In genomic region chr6:117878700-117879407, GRCm38 (mm10) we compare ENCODE assay signal across 8 mouse cellular contexts. TPM values are rescaled to one million over a fixed set of nuclear protein-coding genes. Genes with fewer than 3 reads are reported as not detected.
DNase-seq lines count a peak whose midpoint lies in the region; ATAC-seq and TF ChIP-seq lines count a peak whose summit lies in the region.

No protein-coding gene starts in this region.

- TF ChIP-seq CTCF in cerebellum, adult 2 months (IDR thresholded peaks at IDR 0.05; ENCODE audit: borderline replicate concordance, insufficient read depth, low read depth, low read length), result no peak

- WGBS in cerebellum, adult 2 months, result 10% methylated on average over 26 of the region's 26 CpGs
- WGBS in hindbrain, embryonic 10.5 days, result 13% methylated on average over 26 of the region's 26 CpGs

- H3K36me3 ChIP-seq in hindbrain, embryonic 10.5 days, result no peaks in the 10 kb centered on the region

- H3K27ac ChIP-seq in cerebellum, adult 2 months (ENCODE audit: insufficient read depth, low read length), result peak overlapping the region; percentile 98
- peak overlapping the region; percentile 98 for H3K27ac ChIP-seq in hindbrain, embryonic 10.5 days

- H3K27me3 ChIP-seq in cerebellum, adult 2 months (ENCODE audit: control insufficient read depth, insufficient read depth, low read length), result no peaks in the 10 kb centered on the region
- H3K27me3 ChIP-seq in hindbrain, embryonic 10.5 days (ENCODE audit: insufficient read depth, poor library complexity, severe bottlenecking), result no peaks in the 10 kb centered on the region

- DNase-seq in cerebellum, adult 2 months, result peak in 1 of 2 experiments; percentile 92
- no peak for DNase-seq in cerebellum, adult 11-12 months
- DNase-seq in MN1 (ENCODE audit: low spot score), result peak; percentile 91
- peak; percentile 92 for DNase-seq in hindbrain, embryonic 10.5 days (ENCODE audit: low spot score)
- peak; percentile 89 to 91 for DNase-seq in left cerebral cortex, adult 18-20 months (ENCODE audit: low spot score in 2 of 2)
- DNase-seq in lung, postnatal 4 days, result peak; percentile 92 to 94
- peak; percentile 78 for DNase-seq in right cerebral cortex, postnatal 4 days

- no peak for TF ChIP-seq POLR2A in cerebellum, adult 2 months (IDR thresholded peaks at IDR 0.05; ENCODE audit: borderline replicate concordance, insufficient read depth, low read length)

- peak; percentile 82 for ATAC-seq in erythroblast, adult 5-6 weeks (replicated peaks; ENCODE audit: low FRiP score, poor library complexity, severe bottlenecking)

- H3K4me1 ChIP-seq in cerebellum, adult 2 months (ENCODE audit: control insufficient read depth, insufficient read depth, low read length), result no peaks in the 10 kb centered on the region; the same call in 1 of the 2 replicates
- peaks cover 12% of the 10 kb centered on the region for H3K4me1 ChIP-seq in hindbrain, embryonic 10.5 days (replicated peaks)

- H3K4me3 ChIP-seq in cerebellum, adult 2 months (replicated peaks; ENCODE audit: insufficient read depth, low read depth, low read length), result peak overlapping the region; percentile 80
- H3K4me3 ChIP-seq in hindbrain, embryonic 10.5 days, result peak overlapping the region; percentile 61

- H3K9me3 ChIP-seq in hindbrain, embryonic 10.5 days, result no peaks in the 10 kb centered on the region

RNA-seq across cellular contexts. Expression of gene Zfp239, which starts 17.0 kb away (rescaled TPM):
- 18.4 and 19.8 TPM in 2 replicates for polyA plus RNA-seq in cerebellum, adult 2 months (2012; rRNA removed)
- total RNA-seq in erythroblast, adult 5-6 weeks (2015; ENCODE audit: low replicate concordance), result not detected in 2 replicates
- total RNA-seq in erythroblast, adult 5-6 weeks (2017; ENCODE audit: low replicate concordance), result 0.77 and 0.98 TPM in 2 replicates
- polyA plus RNA-seq in hindbrain, embryonic 10.5 days (2016; fragmentation: Nextera tagmentation; extraction: Ambion mirVana), result 9.9 and 12.9 TPM in 2 replicates
- 10 to 100 TPM; 44.7 to 49.1 TPM for total RNA-seq in left cerebral cortex, adult 18-20 months (2021)

RNA-seq across cellular contexts. Expression of gene Hnrnpf, which starts 21.3 kb away (rescaled TPM):
- polyA plus RNA-seq in cerebellum, adult 2 months (2012; rRNA removed), result 119 and 129 TPM in 2 replicates
- total RNA-seq in erythroblast, adult 5-6 weeks (2015; ENCODE audit: low replicate concordance), result 169 and 187 TPM in 2 replicates
- total RNA-seq in erythroblast, adult 5-6 weeks (2017; ENCODE audit: low replicate concordance), result 279 and 303 TPM in 2 replicates
- polyA plus RNA-seq in hindbrain, embryonic 10.5 days (2016; fragmentation: Nextera tagmentation; extraction: Ambion mirVana), result 559 and 788 TPM in 2 replicates
- 100 to 1,000 TPM; 112 to 144 TPM for total RNA-seq in left cerebral cortex, adult 18-20 months (2021)

RNA-seq across cellular contexts. Expression of gene Zfp637, which starts 37.9 kb away (rescaled TPM):
- 75.2 and 79.2 TPM in 2 replicates for polyA plus RNA-seq in cerebellum, adult 2 months (2012; rRNA removed)
- 2.7 and 6.7 TPM in 2 replicates for total RNA-seq in erythroblast, adult 5-6 weeks (2015; ENCODE audit: low replicate concordance)
- total RNA-seq in erythroblast, adult 5-6 weeks (2017; ENCODE audit: low replicate concordance), result 4.6 and 16.9 TPM in 2 replicates
- 90.8 and 118 TPM in 2 replicates for polyA plus RNA-seq in hindbrain, embryonic 10.5 days (2016; fragmentation: Nextera tagmentation; extraction: Ambion mirVana)
- 10 to 100 TPM; 54.7 to 55.8 TPM for total RNA-seq in left cerebral cortex, adult 18-20 months (2021)

RNA-seq across cellular contexts. Expression of gene Fxyd4, which starts 58.6 kb away (rescaled TPM):
- not detected in 2 replicates for polyA plus RNA-seq in cerebellum, adult 2 months (2012; rRNA removed)
- not detected in 2 replicates for total RNA-seq in erythroblast, adult 5-6 weeks (2015; ENCODE audit: low replicate concordance)
- total RNA-seq in erythroblast, adult 5-6 weeks (2017; ENCODE audit: low replicate concordance), result not detected in 2 replicates
- polyA plus RNA-seq in hindbrain, embryonic 10.5 days (2016; fragmentation: Nextera tagmentation; extraction: Ambion mirVana), result 2.1 and 2.6 TPM in 2 replicates
- not detected for total RNA-seq in left cerebral cortex, adult 18-20 months (2021)

Comparison
In these comparisons a context has a peak if more than half of its experiments do, and no peak if none do; other contexts are left out.
1. RNA of gene Zfp239, which starts 17.0 kb away (total RNA-seq): 44.7 to 49.1 TPM in left cerebral cortex, adult 18-20 months; 0.77 to 0.98 TPM in erythroblast, adult 5-6 weeks; every median in the first group is over 10 times any median in the second.